Mouse (Mus musculus) brain, embryonic 14.5 days (tissue): ENCODE data around the gene Pym1.

Experiments
- CTCF ChIP-seq: fragments of 200-500 bp; IDR thresholded peaks from 2 replicates; pipeline ENCODE4 v1.5.1; 2012; ENCODE audit warnings: inconsistent platforms, mild to moderate bottlenecking, moderate library complexity, borderline replicate concordance; ENCODE audit not compliant: insufficient read depth, insufficient read length; ENCODE audit errors: extremely low read depth
- POLR2A ChIP-seq: fragments of 200-500 bp; IDR thresholded peaks from 2 replicates; pipeline ENCODE4 v1.6.1; 2012; ENCODE audit warnings: mild to moderate bottlenecking, inconsistent platforms, borderline replicate concordance; ENCODE audit not compliant: poor library complexity, insufficient read depth, insufficient read length, severe bottlenecking; ENCODE audit errors: extremely low read depth

DNA sequence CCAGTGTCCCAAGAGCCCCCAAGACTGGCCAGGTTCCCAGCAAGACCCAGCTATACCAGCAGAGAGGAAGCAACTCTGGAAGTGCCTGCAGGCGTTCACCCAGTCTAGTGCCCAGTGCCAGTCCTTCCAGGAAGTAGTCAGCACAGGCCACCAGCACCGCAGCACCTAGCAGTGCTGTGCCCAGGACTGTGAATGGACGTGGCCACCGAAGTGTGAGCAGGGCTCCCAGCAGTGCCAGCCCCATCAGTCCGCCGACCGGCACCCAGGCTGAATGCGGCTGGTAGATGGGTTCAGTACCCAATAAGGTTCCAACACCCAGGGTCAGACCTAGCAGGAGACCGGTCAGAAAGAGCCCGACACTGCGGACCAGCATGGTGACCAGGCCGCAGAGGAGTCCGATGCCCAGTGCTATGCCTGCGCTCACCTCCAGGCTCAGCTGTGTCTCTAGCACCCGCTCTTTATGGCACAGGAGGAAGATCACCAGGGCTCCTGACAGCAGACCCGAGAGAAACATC lies 54.3 kb downstream of the Pym1 start:
- TF ChIP-seq CTCF (no peak), POLR2A (no peak)
